Mouse (Mus musculus): ENCODE results near the gene Sh3pxd2a. TPM values are rescaled to one million over a fixed set of nuclear protein-coding genes. Genes with fewer than 3 reads are reported as not detected.

The Sh3pxd2a gene
- total and polyA plus RNA-seq, 3 experiments, result 3.9 to 11.3 TPM; not detected in 1

- Histone ChIP-seq H3K27me3 (ENCODE audit: control insufficient read depth in 1 of 2, insufficient read depth in 2 of 2, low read length in 2 of 2) (no peaks in the 10 kb centered on the region), H3K9ac (ENCODE audit: control insufficient read depth, low read depth, low read length, poor library complexity, severe bottlenecking) (no peak overlapping the region), H3K9me3 (replicated peaks; ENCODE audit: insufficient read depth, low read length) (no peaks in the 10 kb centered on the region), H3K27ac (ENCODE audit: control insufficient read depth, low read depth, low read length) (no peak overlapping the region), H3K79me2 (ENCODE audit: control insufficient read depth, insufficient read depth, low read length, poor library complexity) (no peaks in the 10 kb centered on the region), H3K36me3 (ENCODE audit: control insufficient read depth in 1 of 2, insufficient read depth in 2 of 2, low read length in 2 of 2) (no peaks in the 10 kb centered on the region), H3K4me3 (ENCODE audit: control insufficient read depth in 1 of 2, insufficient read depth in 1 of 2, low read depth in 2 of 2, low read length in 2 of 2) (no peak overlapping the region), H3K4me1 (ENCODE audit: control insufficient read depth in 1 of 2, insufficient read depth in 2 of 2, low read length in 2 of 2) (peaks cover 0 to 11% of the 10 kb centered on the region in 2 experiments; a peak in 2 of 4 replicates)
- DNase-seq (ENCODE audit: low read depth, low spot score), result no peak
- TF ChIP-seq RAD21 (IDR thresholded peaks at IDR 0.05; ENCODE audit: low read depth, low read length) (no peak), POLR2AphosphoS5 (IDR thresholded peaks at IDR 0.05; ENCODE audit: borderline replicate concordance, low read depth, low read length) (no peak), KAT2A (conservative IDR thresholded peaks at IDR 0.05; ENCODE audit: low read depth, low read length) (no peak), TAL1 (IDR thresholded peaks at IDR 0.05; ENCODE audit: low read length) (no peak), UBTF (IDR thresholded peaks at IDR 0.05; ENCODE audit: borderline replicate concordance, insufficient read depth, low read depth, low read length) (no peak), MXI1 (IDR thresholded peaks at IDR 0.05; ENCODE audit: low read depth, low read length) (no peak), MYB (IDR thresholded peaks at IDR 0.05; ENCODE audit: low read depth, low read length) (no peak), GATA1 (IDR thresholded peaks at IDR 0.05; ENCODE audit: low read depth, low read length) (no peak), EP300 (IDR thresholded peaks at IDR 0.05; ENCODE audit: low read depth in 1 of 2, low read length in 2 of 2) (no peak), ZMIZ1 (IDR thresholded peaks at IDR 0.05; ENCODE audit: low read depth, low read length) (no peak), ELF1 (IDR thresholded peaks at IDR 0.05; ENCODE audit: low read depth, low read length) (no peak)
Measured at GRCm38 (mm10) chr19:47221500-47222153, 242.6 kb downstream of the Sh3pxd2a start.

- H3K36me3 ChIP-seq (ENCODE audit: control insufficient read depth in 1 of 2, insufficient read depth in 2 of 2, low read length in 2 of 2), result no peaks in the 10 kb centered on the region
- no peak for DNase-seq (ENCODE audit: low read depth, low spot score)
- no peak overlapping the region for H3K4me3 ChIP-seq (ENCODE audit: control insufficient read depth in 1 of 2, insufficient read depth in 1 of 2, low read depth in 2 of 2, low read length in 2 of 2)
- H3K4me1 ChIP-seq (ENCODE audit: control insufficient read depth in 1 of 2, insufficient read depth in 2 of 2, low read length in 2 of 2), result peaks cover 0 to 11% of the 10 kb centered on the region in 2 experiments; a peak in 2 of 4 replicates
- H3K27ac ChIP-seq (ENCODE audit: control insufficient read depth, low read depth, low read length), result no peak overlapping the region
- no peaks in the 10 kb centered on the region for H3K79me2 ChIP-seq (ENCODE audit: control insufficient read depth, insufficient read depth, low read length, poor library complexity)
- no peak overlapping the region for H3K9ac ChIP-seq (ENCODE audit: control insufficient read depth, low read depth, low read length, poor library complexity, severe bottlenecking)
- TF ChIP-seq NRF1 (IDR thresholded peaks at IDR 0.05; ENCODE audit: insufficient read depth, low read depth, low read length, poor library complexity, severe bottlenecking) (no peak), TBP (IDR thresholded peaks at IDR 0.05; ENCODE audit: low read depth, low read length) (no peak), JUND (IDR thresholded peaks at IDR 0.05; ENCODE audit: low read depth, low read length) (no peak), ZKSCAN1 (IDR thresholded peaks at IDR 0.05; ENCODE audit: low read depth, low read length) (no peak), RCOR1 (IDR thresholded peaks at IDR 0.05; ENCODE audit: low read depth, low read length) (no peak), MAZ (IDR thresholded peaks at IDR 0.05; ENCODE audit: low read depth, low read length) (no peak), ETS1 (IDR thresholded peaks at IDR 0.05; ENCODE audit: low read depth, low read length) (no peak), TAL1 (IDR thresholded peaks at IDR 0.05; ENCODE audit: low read length) (no peak), UBTF (IDR thresholded peaks at IDR 0.05; ENCODE audit: borderline replicate concordance, insufficient read depth, low read depth, low read length) (no peak), USF1 (IDR thresholded peaks at IDR 0.05; ENCODE audit: low read depth, low read length) (no peak), CHD1 (IDR thresholded peaks at IDR 0.05; ENCODE audit: low read depth, low read length) (no peak), RAD21 (IDR thresholded peaks at IDR 0.05; ENCODE audit: low read depth, low read length) (no peak), HCFC1 (IDR thresholded peaks at IDR 0.05; ENCODE audit: low read depth, low read length) (no peak), ELF1 (IDR thresholded peaks at IDR 0.05; ENCODE audit: low read depth, low read length) (no peak), BHLHE40 (IDR thresholded peaks at IDR 0.05; ENCODE audit: borderline replicate concordance, low read depth, low read length) (no peak)
- no peaks in the 10 kb centered on the region for H3K9me3 ChIP-seq (replicated peaks; ENCODE audit: insufficient read depth, low read length)
- H3K27me3 ChIP-seq (ENCODE audit: control insufficient read depth in 1 of 2, insufficient read depth in 2 of 2, low read length in 2 of 2), result no peaks in the 10 kb centered on the region
Measured at GRCm38 (mm10) chr19:47221006-47221405, 243.2 kb downstream of the Sh3pxd2a start.
